Mouse (Mus musculus) central nervous system, embryonic 11.5 days (tissue): ENCODE measurements around the gene Olfr391-ps. TPM values are rescaled to one million over a fixed set of nuclear protein-coding genes. Genes with fewer than 3 reads are reported as not detected.

ENCODE experiments used
- polyA plus RNA-seq: library from polyadenylated mRNA; depleted of rRNA; stranded (reverse); fragments of >200 nt; gene quantifications from 2 replicates; pipeline ENCODE4 v1.2.3, GENCODE M21; 2012; rRNA removed

Gene Olfr391-ps
- not detected in 2 replicates for polyA plus RNA-seq

GRCm38 (mm10) chr11:73802952-73803351 lies at the start of gene Olfr391-ps:
TSS of gene Olfr391-ps (minus strand) at chr11:73803052.

GRCm38 (mm10) chr11:73851354-73851753 lies 48.5 kb upstream of the Olfr391-ps start, which contains the start of gene Olfr393:
TSS of gene Olfr393 (minus strand) at chr11:73851454.

GRCm38 (mm10) chr11:73816949-73817348 lies 14.1 kb upstream of the Olfr391-ps start, which contains the start of gene Olfr392:
TSS of gene Olfr392 (minus strand) at chr11:73817049.

GRCm38 (mm10) chr11:73782664-73783063 lies 20.2 kb downstream of the Olfr391-ps start, which contains the start of gene Olfr390:
TSS of gene Olfr390 (plus strand) at chr11:73782964.

GRCm38 (mm10) chr11:73780613-73781012 lies 22.2 kb downstream of the Olfr391-ps start, which contains the start of gene Olfr389:
TSS of gene Olfr389 (minus strand) at chr11:73780713.

Other genes starting within 250 kb of the Olfr391-ps start
- not detected in 2 replicates for gene Olfr385, start 210.0 kb downstream of the Olfr391-ps start, polyA plus RNA-seq
- not detected in 2 replicates for gene Olfr384, start 204.5 kb downstream of the Olfr391-ps start, polyA plus RNA-seq
- gene Zfp735, start 114.3 kb downstream of the Olfr391-ps start, polyA plus RNA-seq = not detected in 2 replicates
- gene Olfr389, start 22.3 kb downstream of the Olfr391-ps start, polyA plus RNA-seq = not detected in 2 replicates
- not detected in 2 replicates for gene Olfr390, start 20.1 kb downstream of the Olfr391-ps start, polyA plus RNA-seq
- gene Olfr392, start 14.0 kb upstream of the Olfr391-ps start, polyA plus RNA-seq = not detected in 2 replicates
- not detected in 2 replicates for gene Olfr393, start 48.4 kb upstream of the Olfr391-ps start, polyA plus RNA-seq
- gene Olfr394, start 87.7 kb upstream of the Olfr391-ps start, polyA plus RNA-seq = not detected in 2 replicates
- gene Olfr395, start 106.2 kb upstream of the Olfr391-ps start, polyA plus RNA-seq = not detected in 2 replicates
- not detected in 2 replicates for gene Olfr23, start 133.6 kb upstream of the Olfr391-ps start, polyA plus RNA-seq
- gene Olfr397, start 157.8 kb upstream of the Olfr391-ps start, polyA plus RNA-seq = not detected in 2 replicates
- gene Olfr398, start 187.4 kb upstream of the Olfr391-ps start, polyA plus RNA-seq = not detected in 2 replicates